Mouse (Mus musculus): ENCODE measurements at regions not wholly inside any gene's neighbourhood (a gene's known extent, or its start where the extent isn't known, plus 50 kb on each side); places are given as distances from the start of the nearest gene placed in this dataset.

GRCm38 (mm10) chr2:8468351-8468750 lies 959.0 kb upstream of the Celf2 start:
- no peaks in the 10 kb centered on the region for H3K9me3 ChIP-seq (ENCODE audit: low read length)
- DNase-seq (ENCODE audit: low spot score), result no peak

GRCm38 (mm10) chr2:8467531-8468203 lies 958.3 kb upstream of the Celf2 start:
- H3K9me3 ChIP-seq (ENCODE audit: low read length), result no peaks in the 10 kb centered on the region
- H3K36me3 ChIP-seq (ENCODE audit: insufficient read depth, low read length), result no peaks in the 10 kb centered on the region
- H3K27ac ChIP-seq (ENCODE audit: low read length), result no peak overlapping the region
- no peaks in the 10 kb centered on the region for H3K27me3 ChIP-seq (replicated peaks; ENCODE audit: insufficient read depth, low read length)
- no peaks in the 10 kb centered on the region for H3K4me1 ChIP-seq (ENCODE audit: insufficient read depth, low read depth, low read length)
- 67% methylated on average over 2 of the region's 2 CpGs for WGBS
- no peak overlapping the region for H3K9ac ChIP-seq (replicated peaks; ENCODE audit: low read depth)
- no peak for TF ChIP-seq CTCF (IDR thresholded peaks at IDR 0.05)
- no peak for TF ChIP-seq EP300 (IDR thresholded peaks at IDR 0.05)
- no peak overlapping the region for H3K4me2 ChIP-seq (replicated peaks; ENCODE audit: low read depth, low read length)
- H3K4me3 ChIP-seq (ENCODE audit: low read depth, low read length), result no peak overlapping the region
- DNase-seq (ENCODE audit: low spot score) (no peak), ATAC-seq (no peak)

More at GRCm38 (mm10) chr2:8468351-8468750, 959.0 kb upstream of the Celf2 start:
- no peak for TF ChIP-seq EP300 (IDR thresholded peaks at IDR 0.05)
- TF ChIP-seq CTCF (IDR thresholded peaks at IDR 0.05), result no peak
- Histone ChIP-seq H3K4me3 (ENCODE audit: low read depth, low read length) (no peak overlapping the region), H3K4me2 (replicated peaks; ENCODE audit: low read depth, low read length) (no peak overlapping the region), H3K27me3 (replicated peaks; ENCODE audit: insufficient read depth, low read length) (no peaks in the 10 kb centered on the region), H3K4me1 (ENCODE audit: insufficient read depth, low read depth, low read length) (no peaks in the 10 kb centered on the region), H3K27ac (ENCODE audit: low read length) (no peak overlapping the region), H3K9ac (replicated peaks; ENCODE audit: low read depth) (no peak overlapping the region), H3K36me3 (ENCODE audit: insufficient read depth, low read length) (no peaks in the 10 kb centered on the region)
- ATAC-seq, result no peak

GRCm38 (mm10) chr2:8452566-8453243 lies 943.3 kb upstream of the Celf2 start:
- no peak overlapping the region for H3K4me2 ChIP-seq (replicated peaks; ENCODE audit: low read depth, low read length)
- no peaks in the 10 kb centered on the region for H3K36me3 ChIP-seq (ENCODE audit: insufficient read depth, low read length)
- WGBS, result 47% methylated on average over 3 of the region's 3 CpGs
- no peak for ATAC-seq
- H3K27ac ChIP-seq (ENCODE audit: low read length), result no peak overlapping the region
- DNase-seq (ENCODE audit: low spot score), result no peak
- TF ChIP-seq EP300 (IDR thresholded peaks at IDR 0.05), result no peak
- no peak for TF ChIP-seq CTCF (IDR thresholded peaks at IDR 0.05)
- H3K9me3 ChIP-seq (ENCODE audit: low read length), result no peaks in the 10 kb centered on the region
- H3K4me1 ChIP-seq (ENCODE audit: insufficient read depth, low read depth, low read length), result no peaks in the 10 kb centered on the region
- H3K27me3 ChIP-seq (replicated peaks; ENCODE audit: insufficient read depth, low read length), result no peaks in the 10 kb centered on the region
- H3K9ac ChIP-seq (replicated peaks; ENCODE audit: low read depth), result no peak overlapping the region
- H3K4me3 ChIP-seq (ENCODE audit: low read depth, low read length), result no peak overlapping the region

GRCm38 (mm10) chr2:8441230-8441629 lies 931.9 kb upstream of the Celf2 start:
- Histone ChIP-seq H3K4me1 (ENCODE audit: insufficient read depth, low read depth, low read length) (no peaks in the 10 kb centered on the region), H3K4me2 (replicated peaks; ENCODE audit: low read depth, low read length) (no peak overlapping the region), H3K27me3 (replicated peaks; ENCODE audit: insufficient read depth, low read length) (no peaks in the 10 kb centered on the region), H3K4me3 (ENCODE audit: low read depth, low read length) (no peak overlapping the region), H3K9me3 (ENCODE audit: low read length) (no peaks in the 10 kb centered on the region), H3K9ac (replicated peaks; ENCODE audit: low read depth) (no peak overlapping the region), H3K36me3 (ENCODE audit: insufficient read depth, low read length) (no peaks in the 10 kb centered on the region), H3K27ac (ENCODE audit: low read length) (no peak overlapping the region)
- WGBS, result 46% methylated on average over 1 of the region's 1 CpGs
- DNase-seq (ENCODE audit: low spot score) (no peak), ATAC-seq (no peak)
- TF ChIP-seq EP300 (IDR thresholded peaks at IDR 0.05), result no peak
- no peak for TF ChIP-seq CTCF (IDR thresholded peaks at IDR 0.05)

DNA sequence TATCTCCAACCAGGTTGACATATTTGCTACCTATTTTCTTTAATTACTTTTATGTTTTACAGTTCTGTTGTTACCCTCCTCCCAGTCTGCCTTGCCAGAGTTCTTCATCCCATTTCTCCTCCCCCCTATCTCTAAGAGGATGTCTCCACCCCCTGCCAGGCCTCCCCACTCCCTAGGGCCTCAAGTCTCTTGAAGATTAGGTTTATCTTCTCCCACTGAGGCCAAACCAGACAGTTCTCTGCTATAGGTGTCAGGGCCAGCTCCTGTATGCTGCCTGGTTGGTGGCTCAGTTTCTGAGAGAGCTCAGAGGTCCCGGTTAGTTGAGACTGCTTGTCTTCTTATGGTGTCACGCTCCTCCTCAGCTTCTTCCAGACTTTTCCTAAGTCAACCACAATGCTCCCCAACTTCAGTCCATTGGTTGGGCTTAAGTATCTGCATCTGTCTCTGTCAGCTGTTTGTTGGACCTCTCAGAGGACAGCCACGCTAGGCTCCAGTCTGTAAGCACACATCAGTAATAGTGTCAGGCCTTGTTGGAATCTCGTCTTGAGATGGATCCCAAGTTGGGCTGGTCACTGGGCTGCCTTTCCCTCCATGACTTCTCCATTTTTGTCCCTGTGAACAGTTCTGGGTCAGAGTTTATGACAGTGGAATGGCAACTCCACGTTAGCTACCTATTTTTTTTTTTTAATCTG lies 920.4 kb upstream of the Celf2 start:
- Histone ChIP-seq H3K9ac (replicated peaks; ENCODE audit: low read depth) (no peak overlapping the region), H3K27ac (ENCODE audit: low read length) (no peak overlapping the region), H3K4me2 (replicated peaks; ENCODE audit: low read depth, low read length) (no peak overlapping the region), H3K4me3 (ENCODE audit: low read depth, low read length) (no peak overlapping the region), H3K27me3 (replicated peaks; ENCODE audit: insufficient read depth, low read length) (no peaks in the 10 kb centered on the region), H3K9me3 (ENCODE audit: low read length) (no peaks in the 10 kb centered on the region), H3K36me3 (ENCODE audit: insufficient read depth, low read length) (no peaks in the 10 kb centered on the region), H3K4me1 (ENCODE audit: insufficient read depth, low read depth, low read length) (no peaks in the 10 kb centered on the region)
- TF ChIP-seq EP300 (IDR thresholded peaks at IDR 0.05) (no peak), CTCF (IDR thresholded peaks at IDR 0.05) (no peak)
- 56% methylated on average over 5 of the region's 5 CpGs for WGBS
- no peak for DNase-seq (ENCODE audit: low spot score)
- no peak for ATAC-seq

DNA sequence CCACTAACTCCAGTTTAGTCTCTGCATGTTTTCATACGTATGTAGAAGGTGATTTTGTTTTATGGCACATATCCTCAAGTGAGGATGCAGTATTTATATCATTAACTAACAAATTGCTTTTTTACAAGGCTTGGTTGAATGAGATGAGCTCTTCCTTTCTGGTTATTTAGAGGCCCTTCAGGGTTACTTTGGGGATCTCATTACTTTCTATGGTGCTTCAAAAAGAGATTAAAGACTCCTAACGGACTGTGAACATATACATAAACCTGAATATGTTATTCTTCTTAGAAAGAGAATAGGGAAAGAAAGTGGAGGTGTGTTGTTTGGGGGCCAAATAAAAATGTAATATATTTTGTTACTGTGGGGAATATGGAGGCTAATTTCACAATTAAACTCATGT lies 918.8 kb upstream of the Celf2 start:
- H3K36me3 ChIP-seq (ENCODE audit: insufficient read depth, low read length), result no peaks in the 10 kb centered on the region
- TF ChIP-seq CTCF (IDR thresholded peaks at IDR 0.05) (no peak), EP300 (IDR thresholded peaks at IDR 0.05) (no peak)
- H3K9ac ChIP-seq (replicated peaks; ENCODE audit: low read depth), result no peak overlapping the region
- H3K27ac ChIP-seq (ENCODE audit: low read length), result no peak overlapping the region
- ATAC-seq (no peak), DNase-seq (ENCODE audit: low spot score) (no peak)
- H3K27me3 ChIP-seq (replicated peaks; ENCODE audit: insufficient read depth, low read length), result no peaks in the 10 kb centered on the region
- 55% methylated on average over 2 of the region's 2 CpGs for WGBS
- H3K4me2 ChIP-seq (replicated peaks; ENCODE audit: low read depth, low read length), result no peak overlapping the region
- no peaks in the 10 kb centered on the region for H3K4me1 ChIP-seq (ENCODE audit: insufficient read depth, low read depth, low read length)
- no peak overlapping the region for H3K4me3 ChIP-seq (ENCODE audit: low read depth, low read length)
- no peaks in the 10 kb centered on the region for H3K9me3 ChIP-seq (ENCODE audit: low read length)

Data from lung, postnatal 0 days (tissue).